Mouse (Mus musculus): ENCODE measurements around the gene Evi5. TPM values are rescaled to one million over a fixed set of nuclear protein-coding genes. Genes with fewer than 3 reads are reported as not detected.

Gene Evi5
- polyA plus RNA-seq, 1 experiment = 8.4 TPM

DNA sequence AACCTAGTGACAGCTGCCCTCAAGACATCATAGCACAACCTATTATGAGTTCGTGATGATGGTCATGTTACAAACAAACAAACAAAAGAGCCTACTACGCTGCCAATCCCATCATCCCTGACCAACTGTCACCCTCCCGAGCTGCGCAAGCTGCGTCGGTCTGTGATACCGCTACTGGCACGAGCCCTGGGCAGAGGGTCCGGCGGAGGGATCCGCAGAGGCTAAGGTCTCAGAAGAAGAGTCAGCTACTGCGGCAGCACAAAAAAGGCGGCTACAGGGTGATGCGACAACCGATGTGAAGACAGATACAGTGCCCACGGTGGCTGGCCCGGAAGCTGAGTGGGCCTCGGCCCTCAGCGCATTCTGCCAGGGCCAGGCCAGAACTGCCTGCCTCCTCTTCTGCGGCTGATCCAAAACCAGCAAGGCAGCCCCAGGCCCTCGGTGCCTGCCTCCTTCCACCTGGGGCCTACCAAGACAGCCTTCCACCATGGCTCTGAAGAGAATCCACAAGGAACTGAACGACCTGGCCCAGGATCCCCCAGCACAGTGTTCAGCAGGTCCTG lies 44.8 kb downstream of the Evi5 start, which contains the start of gene Ube2d2b:
Gene Ube2d2b (plus strand): TSS at position 102 of the 563 bp plus-strand sequence.
- Histone ChIP-seq H3K4me3 (no peak within 1 kb of the TSS), H3K36me3 (ENCODE audit: control insufficient read depth, insufficient read depth) (no peaks in the 10 kb centered on the region), H3K4me2 (ENCODE audit: low read depth) (no peak within 1 kb of the TSS), H3K79me2 (ENCODE audit: control insufficient read depth, insufficient read depth) (peaks cover 44% of the 10 kb centered on the region), H3ac (ENCODE audit: control insufficient read depth, insufficient read length) (no peak within 1 kb of the TSS), H3K27me3 (ENCODE audit: control insufficient read depth, insufficient read depth, insufficient read length) (no peaks in the 10 kb centered on the region)
- no peak for TF ChIP-seq MAX (IDR thresholded peaks at IDR 0.05; ENCODE audit: low read depth)
- no peak for TF ChIP-seq POLR2A (IDR thresholded peaks at IDR 0.05; ENCODE audit: insufficient read length, low read depth)
- TF ChIP-seq E2F4 (IDR thresholded peaks at IDR 0.05; ENCODE audit: insufficient read depth) = no peak
- no peak for TF ChIP-seq MYOG (IDR thresholded peaks at IDR 0.05; ENCODE audit: control insufficient read depth in 1 of 3, insufficient read depth in 1 of 3, insufficient read length in 2 of 3, low read depth in 2 of 3)
- no peak for TF ChIP-seq MYOD1 (IDR thresholded peaks at IDR 0.05; ENCODE audit: control insufficient read depth in 1 of 3, insufficient read length in 2 of 3, low read depth in 2 of 3)
- TF ChIP-seq SRF (IDR thresholded peaks at IDR 0.05; ENCODE audit: control insufficient read depth, insufficient read length, low read depth) = no peak
- TF ChIP-seq CEBPB (IDR thresholded peaks at IDR 0.05; ENCODE audit: insufficient read depth, poor library complexity, severe bottlenecking) = no peak

DNA sequence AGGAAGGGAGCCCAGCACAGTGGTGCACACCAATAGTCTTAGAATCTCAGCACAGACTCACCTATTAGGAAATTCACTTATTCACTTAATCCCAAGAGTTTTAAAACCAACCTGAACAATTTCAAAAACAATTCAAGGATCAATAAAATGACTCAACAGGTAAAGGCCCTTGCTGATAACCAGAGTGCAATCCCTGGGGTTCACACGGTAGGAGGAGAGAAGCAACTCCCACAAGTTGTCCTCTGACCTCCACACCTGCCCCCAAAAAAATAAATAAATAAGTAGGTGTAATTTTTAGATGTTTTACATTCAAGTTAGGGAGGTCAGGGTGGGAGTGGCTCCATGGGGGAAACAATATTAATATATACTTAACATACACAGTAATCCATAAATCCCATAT lies 52.4 kb downstream of the Evi5 start:
- Histone ChIP-seq H3K27me3 (ENCODE audit: control insufficient read depth, insufficient read depth, insufficient read length) (no peaks in the 10 kb centered on the region), H3K36me3 (ENCODE audit: control insufficient read depth, insufficient read depth) (no peaks in the 10 kb centered on the region), H3K4me2 (ENCODE audit: low read depth) (no peak overlapping the region), H3K4me3 (no peak overlapping the region), H3K79me2 (ENCODE audit: control insufficient read depth, insufficient read depth) (peaks cover 20% of the 10 kb centered on the region), H3ac (ENCODE audit: control insufficient read depth, insufficient read length) (no peak overlapping the region)
- TF ChIP-seq SRF (IDR thresholded peaks at IDR 0.05; ENCODE audit: control insufficient read depth, insufficient read length, low read depth) = no peak
- no peak for TF ChIP-seq REST (IDR thresholded peaks at IDR 0.05; ENCODE audit: insufficient read depth, insufficient read length)
- TF ChIP-seq POLR2A (IDR thresholded peaks at IDR 0.05; ENCODE audit: insufficient read length, low read depth) = no peak
- TF ChIP-seq E2F4 (IDR thresholded peaks at IDR 0.05; ENCODE audit: insufficient read depth) = no peak
- TF ChIP-seq MYOD1 (IDR thresholded peaks at IDR 0.05; ENCODE audit: control insufficient read depth in 1 of 3, insufficient read length in 2 of 3, low read depth in 2 of 3) = no peak
- TF ChIP-seq MAX (IDR thresholded peaks at IDR 0.05; ENCODE audit: low read depth) = no peak
- no peak for TF ChIP-seq MYOG (IDR thresholded peaks at IDR 0.05; ENCODE audit: control insufficient read depth in 1 of 3, insufficient read depth in 1 of 3, insufficient read length in 2 of 3, low read depth in 2 of 3)
- no peak for TF ChIP-seq USF1 (IDR thresholded peaks at IDR 0.05; ENCODE audit: low read depth)
- TF ChIP-seq CEBPB (IDR thresholded peaks at IDR 0.05; ENCODE audit: insufficient read depth, poor library complexity, severe bottlenecking) = no peak
- TF ChIP-seq TCF3 (IDR thresholded peaks at IDR 0.05; ENCODE audit: insufficient read length, low read depth) = no peak

DNA sequence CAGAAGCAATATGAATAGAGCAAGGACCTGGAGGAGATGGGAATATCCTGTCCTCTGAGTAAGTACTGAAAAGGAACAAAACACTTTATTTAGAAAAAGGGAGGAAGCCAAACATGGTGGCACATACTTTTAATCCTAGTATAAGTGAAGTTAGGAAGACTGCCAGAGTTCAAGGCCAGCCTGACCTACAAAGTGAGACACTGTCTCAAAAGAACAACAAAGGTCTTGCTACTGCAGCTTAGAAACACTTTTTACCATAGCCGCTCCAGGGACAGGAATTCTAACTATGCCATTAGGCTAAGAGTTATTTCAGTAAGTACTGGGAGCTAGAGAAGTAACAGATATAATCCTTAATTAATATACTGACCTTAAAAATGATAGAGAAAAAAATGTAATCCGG lies 60.3 kb downstream of the Evi5 start:
- H3K79me2 ChIP-seq (ENCODE audit: control insufficient read depth, insufficient read depth) = no peaks in the 10 kb centered on the region
- H3K4me2 ChIP-seq (ENCODE audit: low read depth) = no peak overlapping the region
- H3K36me3 ChIP-seq (ENCODE audit: control insufficient read depth, insufficient read depth) = peaks cover 20% of the 10 kb centered on the region
- no peaks in the 10 kb centered on the region for H3K27me3 ChIP-seq (ENCODE audit: control insufficient read depth, insufficient read depth, insufficient read length)
- H3K4me3 ChIP-seq = no peak overlapping the region
- no peak for TF ChIP-seq TCF12 (IDR thresholded peaks at IDR 0.05; ENCODE audit: insufficient read depth, poor library complexity, severe bottlenecking)
- TF ChIP-seq CEBPB (IDR thresholded peaks at IDR 0.05; ENCODE audit: insufficient read depth, poor library complexity, severe bottlenecking) = no peak
- TF ChIP-seq POLR2A (IDR thresholded peaks at IDR 0.05; ENCODE audit: insufficient read length, low read depth) = no peak
- TF ChIP-seq USF1 (IDR thresholded peaks at IDR 0.05; ENCODE audit: low read depth) = no peak
- TF ChIP-seq POLR2AphosphoS2 (IDR thresholded peaks at IDR 0.05; ENCODE audit: insufficient read length, low read depth) = no peak
- TF ChIP-seq MYOG (IDR thresholded peaks at IDR 0.05; ENCODE audit: control insufficient read depth in 1 of 3, insufficient read depth in 1 of 3, insufficient read length in 2 of 3, low read depth in 2 of 3) = no peak
- TF ChIP-seq E2F4 (IDR thresholded peaks at IDR 0.05; ENCODE audit: insufficient read depth) = no peak
- no peak for TF ChIP-seq MAX (IDR thresholded peaks at IDR 0.05; ENCODE audit: low read depth)
- no peak for TF ChIP-seq SRF (IDR thresholded peaks at IDR 0.05; ENCODE audit: control insufficient read depth, insufficient read length, low read depth)
- TF ChIP-seq MYOD1 (IDR thresholded peaks at IDR 0.05; ENCODE audit: control insufficient read depth in 1 of 3, insufficient read length in 2 of 3, low read depth in 2 of 3) = no peak
- TF ChIP-seq REST (IDR thresholded peaks at IDR 0.05; ENCODE audit: insufficient read depth, insufficient read length) = no peak
- no peak for TF ChIP-seq TCF3 (IDR thresholded peaks at IDR 0.05; ENCODE audit: insufficient read length, low read depth)
- H3ac ChIP-seq (ENCODE audit: control insufficient read depth, insufficient read length) = no peak overlapping the region

DNA sequence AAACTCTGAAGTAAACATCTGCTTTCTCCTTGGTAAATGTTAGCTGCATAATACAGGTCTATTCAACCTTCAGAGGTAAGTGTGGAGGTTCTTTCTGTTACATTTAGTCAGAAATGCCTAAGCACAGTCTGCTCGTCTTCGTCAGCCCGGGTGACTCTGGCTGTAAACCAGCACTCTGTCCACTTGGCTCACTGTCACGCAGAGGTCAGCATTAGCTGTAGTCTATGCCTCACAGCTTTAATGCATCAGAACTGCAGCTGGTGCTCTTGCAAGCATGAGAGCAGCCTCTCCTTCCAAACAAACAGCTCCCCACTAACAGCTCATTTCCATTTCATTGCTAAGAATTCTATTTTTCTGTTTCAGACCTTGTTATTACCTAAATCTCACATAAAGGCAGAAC lies 67.4 kb downstream of the Evi5 start:
- Histone ChIP-seq H3K36me3 (ENCODE audit: control insufficient read depth, insufficient read depth) (peaks cover 16% of the 10 kb centered on the region), H3K79me2 (ENCODE audit: control insufficient read depth, insufficient read depth) (no peaks in the 10 kb centered on the region), H3K4me3 (no peak overlapping the region), H3ac (ENCODE audit: control insufficient read depth, insufficient read length) (no peak overlapping the region), H3K4me2 (ENCODE audit: low read depth) (no peak overlapping the region), H3K27me3 (ENCODE audit: control insufficient read depth, insufficient read depth, insufficient read length) (no peaks in the 10 kb centered on the region)
- TF ChIP-seq MYOG (IDR thresholded peaks at IDR 0.05; ENCODE audit: control insufficient read depth in 1 of 3, insufficient read depth in 1 of 3, insufficient read length in 2 of 3, low read depth in 2 of 3) = no peak
- no peak for TF ChIP-seq MAX (IDR thresholded peaks at IDR 0.05; ENCODE audit: low read depth)
- TF ChIP-seq TCF12 (IDR thresholded peaks at IDR 0.05; ENCODE audit: insufficient read depth, poor library complexity, severe bottlenecking) = no peak
- TF ChIP-seq MYOD1 (IDR thresholded peaks at IDR 0.05; ENCODE audit: control insufficient read depth in 1 of 3, insufficient read length in 2 of 3, low read depth in 2 of 3) = no peak
- no peak for TF ChIP-seq REST (IDR thresholded peaks at IDR 0.05; ENCODE audit: insufficient read depth, insufficient read length)
- no peak for TF ChIP-seq POLR2A (IDR thresholded peaks at IDR 0.05; ENCODE audit: insufficient read length, low read depth)

DNA sequence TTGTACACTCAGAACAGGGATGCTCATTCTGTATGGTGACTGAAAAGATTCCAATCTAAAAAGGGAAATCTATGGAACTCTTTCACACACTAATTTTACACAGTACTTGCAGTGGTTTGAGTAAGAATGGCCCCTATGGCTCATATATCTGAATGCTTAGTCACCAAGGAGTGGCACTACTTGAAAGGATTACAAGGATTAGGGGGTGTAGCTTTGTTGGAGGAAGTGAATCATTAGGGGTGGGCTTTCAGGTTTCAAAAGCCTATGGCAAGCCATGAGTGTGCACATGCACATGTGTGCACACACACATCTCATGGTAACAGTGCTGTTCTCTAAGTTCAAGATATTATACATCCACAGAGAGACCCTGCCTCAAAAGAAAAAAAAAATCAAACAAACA lies 72.3 kb downstream of the Evi5 start:
- H3K36me3 ChIP-seq (ENCODE audit: control insufficient read depth, insufficient read depth) = peaks cover 13% of the 10 kb centered on the region
- no peak overlapping the region for H3ac ChIP-seq (ENCODE audit: control insufficient read depth, insufficient read length)
- H3K4me2 ChIP-seq (ENCODE audit: low read depth) = no peak overlapping the region
- no peaks in the 10 kb centered on the region for H3K27me3 ChIP-seq (ENCODE audit: control insufficient read depth, insufficient read depth, insufficient read length)
- TF ChIP-seq MYOG (IDR thresholded peaks at IDR 0.05; ENCODE audit: control insufficient read depth in 1 of 3, insufficient read depth in 1 of 3, insufficient read length in 2 of 3, low read depth in 2 of 3) (no peak), TCF12 (IDR thresholded peaks at IDR 0.05; ENCODE audit: insufficient read depth, poor library complexity, severe bottlenecking) (no peak), POLR2AphosphoS2 (IDR thresholded peaks at IDR 0.05; ENCODE audit: insufficient read length, low read depth) (no peak)
- H3K79me2 ChIP-seq (ENCODE audit: control insufficient read depth, insufficient read depth) = no peaks in the 10 kb centered on the region
- H3K4me3 ChIP-seq = no peak overlapping the region

Measured in myocyte (in vitro differentiated cells).